Mouse (Mus musculus): ENCODE results near the gene Nos3.

The Nos3 gene

GRCm38 (mm10) chr5:24426556-24427284 lies 62.1 kb downstream of the Nos3 start:
- DNase-seq (ENCODE audit: low read depth, low spot score) = no peak

DNA sequence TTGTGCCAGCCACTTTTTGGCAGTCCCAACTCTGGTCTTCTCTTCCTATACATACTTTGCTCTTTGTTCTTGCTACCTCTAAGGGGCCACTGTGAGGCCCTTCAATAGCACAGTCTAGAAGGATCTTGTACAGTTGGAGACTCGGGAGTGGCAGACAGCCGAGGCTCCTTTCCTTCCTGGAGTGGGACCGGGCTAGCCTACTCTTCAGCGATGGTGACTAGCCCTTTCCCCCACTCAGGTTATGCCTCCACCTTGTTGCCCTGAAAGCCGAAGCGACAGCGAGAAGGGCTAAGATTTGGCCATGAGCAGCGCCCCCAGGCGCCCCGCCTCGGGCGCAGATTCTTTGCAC lies 62.6 kb downstream of the Nos3 start:
- no peak for DNase-seq (ENCODE audit: low read depth, low spot score)

- DNase-seq (ENCODE audit: low read depth, low spot score) = no peak
Observed at GRCm38 (mm10) chr5:24427981-24428402, 63.4 kb downstream of the Nos3 start.

- no peak for DNase-seq (ENCODE audit: low read depth, low spot score)
Observed at GRCm38 (mm10) chr5:24428596-24428995, 64.0 kb downstream of the Nos3 start.

GRCm38 (mm10) chr5:24433993-24434392 lies 69.4 kb downstream of the Nos3 start:
- no peak for DNase-seq (ENCODE audit: low read depth, low spot score)

Data from embryo, embryonic 11.5 days (tissue).